Mouse (Mus musculus) mouse embryonic stem cell (cell line): Measurements from ENCODE around the gene Slc35a2.
"Not testable (repeated sequence)": the region's sequence is repeated elsewhere in the genome, so short reads cannot be mapped to it uniquely, and the experiment has no call there.

Experiments used
- in situ Hi-C, 2 experiments: fragments of 300-500 bp; cut with MboI; formaldehyde crosslinking; loops; 1 replicate in 1 of 2; 3 replicates in 1 of 2; pipeline ENCODE4 v1.14.3; 2019 to 2020; ENCODE audit warnings: low sequenced_read_pairs in 2 of 2, low pct_unique_long_range_greater_than_20kb in 1 of 2, mixed read lengths in 1 of 2; ENCODE audit not compliant: unreplicated experiment in 1 of 2

Gene Slc35a2

GRCm38 (mm10) chrX:7898880-7899874 is 15.3 kb downstream of the Slc35a2 start, which contains the start of the genes Pqbp1 and Timm17b:
Gene Pqbp1, minus strand, starts transcription at chrX:7899269.
Gene Timm17b, plus strand, starts transcription at chrX:7899357.
- in situ Hi-C loops, result no loop called here

- in situ Hi-C loops, result no loop called here
Observed at GRCm38 (mm10) chrX:7904441-7904840, 20.6 kb downstream of the Slc35a2 start.

- in situ Hi-C loops, result no loop called here
Observed at GRCm38 (mm10) chrX:7907735-7908134, 23.9 kb downstream of the Slc35a2 start, which contains the start of gene Gm10491. Gene Gm10491, minus strand, starts transcription at chrX:7907835.

GRCm38 (mm10) chrX:7909242-7909641 is 25.4 kb downstream of the Slc35a2 start, which contains the start of gene Gm10490:
Gene Gm10490, plus strand, starts transcription at chrX:7909542.
- in situ Hi-C loops, result not testable (repeated sequence)

- in situ Hi-C loops, result loop anchor here (5.0 kb wide), 1 partner anchor 107 kb away; the partner anchor contains the start of gene Glod5 (in 2 of the 2)
Observed at GRCm38 (mm10) chrX:7910473-7910872, 26.6 kb downstream of the Slc35a2 start.

GRCm38 (mm10) chrX:7915669-7916068 is 31.8 kb downstream of the Slc35a2 start:
- in situ Hi-C loops, result not testable (repeated sequence)

- in situ Hi-C loops, result not testable (repeated sequence)
Observed at GRCm38 (mm10) chrX:7917960-7918359, 34.1 kb downstream of the Slc35a2 start.

GRCm38 (mm10) chrX:7919601-7920383 is 36.0 kb downstream of the Slc35a2 start, which contains the start of gene Pcsk1n:
Gene Pcsk1n, plus strand, starts transcription at chrX:7919822.
- in situ Hi-C loops, result loop anchor here in 1 of 2 experiments (10.0 kb wide), 1 partner anchor 185 kb away; no protein-coding TSS in a partner anchor

GRCm38 (mm10) chrX:7922032-7922431 is 38.2 kb downstream of the Slc35a2 start:
- in situ Hi-C loops, result loop anchor here in 1 of 2 experiments (10.0 kb wide), 1 partner anchor 183 kb away; no protein-coding TSS in a partner anchor

GRCm38 (mm10) chrX:7926266-7926665 is 42.4 kb downstream of the Slc35a2 start:
- in situ Hi-C loops, result loop anchor here in 1 of 2 experiments (10.0 kb wide), 1 partner anchor 179 kb away; no protein-coding TSS in a partner anchor

- in situ Hi-C loops, result loop anchor here in 1 of 2 experiments (10.0 kb wide), 1 partner anchor 178 kb away; no protein-coding TSS in a partner anchor
Observed at GRCm38 (mm10) chrX:7927116-7927515, 43.3 kb downstream of the Slc35a2 start.

GRCm38 (mm10) chrX:7928270-7928790 is 44.5 kb downstream of the Slc35a2 start, which contains the start of gene Eras:
Gene Eras, minus strand, starts transcription at chrX:7928607.
- in situ Hi-C loops, result loop anchor here in 1 of 2 experiments (10.0 kb wide), 1 partner anchor 176 kb away; no protein-coding TSS in a partner anchor

GRCm38 (mm10) chrX:7936874-7937273 is 53.0 kb downstream of the Slc35a2 start:
- in situ Hi-C loops, result no loop called here

- in situ Hi-C loops, result no loop called here
Observed at GRCm38 (mm10) chrX:7937667-7938066, 53.8 kb downstream of the Slc35a2 start.
